8 mouse cellular contexts compared by ENCODE assay signal in genomic region chr1:82724339-82725025, GRCm38 (mm10). TPM values are rescaled to one million over a fixed set of nuclear protein-coding genes. Genes with fewer than 3 reads are reported as not detected.
A peak's percentile ranks its signal among the peaks of the same experiment; 100 is the strongest.
DNase-seq lines count a peak whose midpoint lies in the region; ATAC-seq and TF ChIP-seq lines count a peak whose summit lies in the region.

Gene Mff (plus strand): TSS chr1:82724890.

- H3K9me3 ChIP-seq in hindbrain, embryonic 10.5 days, result no peaks in the 10 kb centered on the region
- H3K9me3 ChIP-seq in lung, postnatal 0 days (ENCODE audit: low read length), result no peaks in the 10 kb centered on the region

- H3K27ac ChIP-seq in hindbrain, embryonic 10.5 days, result peak within 1 kb of the TSS; percentile 94
- peak within 1 kb of the TSS; percentile 87 for H3K27ac ChIP-seq in lung, postnatal 0 days (ENCODE audit: low read length)

- WGBS in hindbrain, embryonic 10.5 days, result 10% methylated on average over 38 of the region's 38 CpGs
- 13% methylated on average over 38 of the region's 38 CpGs for WGBS in lung, postnatal 0 days

- peaks cover 22% of the 10 kb centered on the region for H3K27me3 ChIP-seq in hindbrain, embryonic 10.5 days (ENCODE audit: insufficient read depth, poor library complexity, severe bottlenecking)
- H3K27me3 ChIP-seq in lung, postnatal 0 days (replicated peaks; ENCODE audit: insufficient read depth, low read length), result 0 out of 2 replicates have a peak, but pooled peaks cover 3% of the 10 kb centered on the region

- peak; percentile 98 for ATAC-seq in frontal cortex, adult (ENCODE audit: low TSS enrichment)
- peak; percentile 99 for ATAC-seq in lung, postnatal 0 days

- H3K36me3 ChIP-seq in hindbrain, embryonic 10.5 days, result peaks cover 18% of the 10 kb centered on the region
- peaks cover 14% of the 10 kb centered on the region; the same call in 1 of the 2 replicates for H3K36me3 ChIP-seq in lung, postnatal 0 days (ENCODE audit: insufficient read depth, low read length)

- peak; percentile 94 for DNase-seq in MN1 (ENCODE audit: low spot score)
- peak; percentile 93 for DNase-seq in cerebellum, adult 9-10 months
- peak; percentile 93 for DNase-seq in hindbrain, embryonic 10.5 days (ENCODE audit: low spot score)
- DNase-seq in layer of hippocampus, adult 9-11 months, result peak; percentile 94
- DNase-seq in lung, postnatal 0 days (ENCODE audit: low spot score), result peak; percentile 97
- DNase-seq in ovary, postnatal 14 days (ENCODE audit: low spot score), result peak; percentile 83
- DNase-seq in thymus, postnatal 14 days, result peak; percentile 93

- no peak for TF ChIP-seq CTCF in lung, postnatal 0 days (IDR thresholded peaks at IDR 0.05)

- peak within 1 kb of the TSS; percentile 98 for H3K9ac ChIP-seq in lung, postnatal 0 days (replicated peaks; ENCODE audit: low read depth)

- peaks cover 12% of the 10 kb centered on the region for H3K4me1 ChIP-seq in hindbrain, embryonic 10.5 days (replicated peaks)
- peaks cover 3% of the 10 kb centered on the region; the same call in 1 of the 2 replicates for H3K4me1 ChIP-seq in lung, postnatal 0 days (ENCODE audit: insufficient read depth, low read depth, low read length)

- peak within 1 kb of the TSS; percentile 74 for H3K4me3 ChIP-seq in hindbrain, embryonic 10.5 days
- H3K4me3 ChIP-seq in lung, postnatal 0 days (ENCODE audit: low read depth, low read length), result peak within 1 kb of the TSS; percentile 98

- H3K4me2 ChIP-seq in lung, postnatal 0 days (replicated peaks; ENCODE audit: low read depth, low read length), result peak within 1 kb of the TSS; percentile 84

- peak; percentile 67 for TF ChIP-seq EP300 in lung, postnatal 0 days (IDR thresholded peaks at IDR 0.05)

RNA-seq across cellular contexts. Expression of gene Mff, which starts in this region (rescaled TPM):
- polyA plus RNA-seq in hindbrain, embryonic 10.5 days (2016; fragmentation: Nextera tagmentation; extraction: Ambion mirVana), result 203 and 222 TPM in 2 replicates
- 170 and 180 TPM in 2 replicates for polyA plus RNA-seq in lung, postnatal 0 days (2015; fragmentation: Nextera tagmentation; extraction: Ambion mirVana)

Comparison
In these comparisons a context has a peak if more than half of its experiments do, and no peak if none do; other contexts are left out.
1. Peak in every context shown above with its lines: DNase-seq, ATAC-seq, H3K4me3 ChIP-seq and H3K27ac ChIP-seq.